Mouse (Mus musculus) v-Abl transformed pro-B cells (cell line): ENCODE results near the gene Kdm2b.

Experiments used
- in situ Hi-C, 2 experiments: fragments of 400-800 bp; cut with MboI; formaldehyde crosslinking; loops; one replicate each; pipeline ENCODE4 v1.15.1; 2025; ENCODE audit not compliant: unreplicated experiment in 2 of 2

The Kdm2b gene

DNA sequence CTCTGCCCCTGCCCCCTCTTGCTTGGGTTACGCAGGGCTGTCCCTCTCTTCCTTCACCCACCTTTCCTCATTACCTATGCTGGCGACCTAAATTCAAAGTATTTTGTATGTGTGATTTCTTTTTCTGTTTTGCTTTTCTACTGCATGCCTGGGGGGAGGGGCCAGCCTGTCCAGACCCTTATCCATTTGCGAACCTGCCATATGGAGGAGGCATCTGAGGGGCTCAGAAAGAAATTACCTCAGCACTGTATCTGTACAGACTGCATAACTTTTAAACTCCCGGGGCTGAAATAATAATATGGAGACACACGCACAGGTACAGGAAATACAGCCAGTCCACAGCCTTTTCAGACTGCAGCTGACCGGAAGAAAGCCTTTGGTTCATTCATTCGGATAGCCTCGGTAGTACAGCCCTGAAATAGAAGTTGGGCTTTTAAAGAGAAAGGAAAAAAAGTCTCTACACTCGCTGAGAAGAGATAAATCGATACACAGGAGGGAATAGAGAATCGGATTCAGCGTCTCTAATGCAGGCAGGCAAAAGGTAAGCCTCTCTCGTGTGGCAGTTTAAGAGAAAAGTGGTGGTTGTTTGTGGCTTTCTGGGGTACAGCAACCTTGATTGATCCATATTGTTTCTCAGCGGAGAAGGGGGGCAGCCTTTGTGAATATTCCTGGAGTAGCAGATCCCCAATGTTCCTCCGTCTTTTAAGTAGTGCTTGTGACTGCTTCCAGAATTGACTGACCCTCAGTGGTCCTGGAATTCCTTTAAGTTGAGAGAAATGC lies at the start of gene Kdm2b:
TSS of gene Kdm2b (minus strand) at position 273 of the 780 bp plus-strand sequence.
- in situ Hi-C loops: no loop called here

DNA sequence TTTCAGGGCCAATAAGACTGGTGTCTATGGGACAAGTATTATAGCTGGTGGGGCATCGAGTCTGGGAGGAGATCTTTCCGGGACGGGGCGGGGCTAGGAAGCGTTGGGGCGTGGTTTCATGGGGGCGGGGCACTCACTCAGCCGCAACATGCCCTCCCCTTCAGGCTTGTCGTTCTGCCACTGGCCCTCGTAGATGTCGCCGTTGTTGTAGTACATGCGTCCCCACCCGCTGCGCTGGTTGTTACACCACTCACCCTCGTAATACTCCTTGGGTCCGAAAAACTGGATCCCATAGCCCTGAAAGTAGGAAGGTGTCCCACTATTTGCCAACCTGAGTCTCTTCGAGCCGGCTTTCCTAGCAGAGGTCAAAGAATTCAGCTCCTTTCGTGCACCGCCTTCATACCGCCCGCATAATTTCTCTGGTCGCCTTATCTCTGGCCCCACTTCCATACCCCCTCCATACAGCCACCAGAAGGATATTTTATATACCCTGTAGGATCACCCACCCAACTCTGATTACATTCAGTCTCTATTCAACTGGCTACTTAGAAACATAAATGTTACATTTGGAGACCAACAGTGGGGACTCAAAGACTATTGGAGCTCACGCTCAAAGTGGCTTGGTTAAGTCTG lies 49.6 kb upstream of the Kdm2b start:
- in situ Hi-C loops: loop anchor here in 1 of 2 experiments (25.0 kb wide), 1 partner anchor 927 kb away; the partner anchor contains the start of gene Myl2

DNA sequence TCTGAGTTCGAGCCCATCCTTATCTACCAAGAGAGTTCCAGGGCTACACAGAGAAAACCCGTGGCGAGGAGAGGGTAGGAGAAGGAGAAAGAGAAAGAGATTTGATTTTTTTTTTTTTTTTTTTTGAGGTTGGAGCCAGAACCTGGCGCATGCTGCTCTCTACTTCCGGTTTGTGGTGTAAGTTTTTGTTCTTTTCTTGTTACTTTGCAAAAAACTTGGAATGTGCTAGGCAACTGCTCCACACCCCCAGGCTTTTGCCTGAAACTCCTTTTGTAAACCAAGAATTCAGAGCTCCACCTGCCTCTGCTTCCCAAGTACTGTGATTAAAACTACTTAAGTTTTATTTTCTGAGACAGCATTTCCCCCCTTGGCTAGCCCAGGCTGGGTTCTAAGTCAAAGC lies 48.5 kb upstream of the Kdm2b start:
- in situ Hi-C loops: loop anchor here in 1 of 2 experiments (25.0 kb wide), 1 partner anchor 926 kb away; the partner anchor contains the start of gene Myl2

GRCm38 (mm10) chr5:123035564-123035963 lies 45.9 kb upstream of the Kdm2b start:
- in situ Hi-C loops: loop anchor here in 1 of 2 experiments (25.0 kb wide), 1 partner anchor 923 kb away; the partner anchor contains the start of gene Myl2

DNA sequence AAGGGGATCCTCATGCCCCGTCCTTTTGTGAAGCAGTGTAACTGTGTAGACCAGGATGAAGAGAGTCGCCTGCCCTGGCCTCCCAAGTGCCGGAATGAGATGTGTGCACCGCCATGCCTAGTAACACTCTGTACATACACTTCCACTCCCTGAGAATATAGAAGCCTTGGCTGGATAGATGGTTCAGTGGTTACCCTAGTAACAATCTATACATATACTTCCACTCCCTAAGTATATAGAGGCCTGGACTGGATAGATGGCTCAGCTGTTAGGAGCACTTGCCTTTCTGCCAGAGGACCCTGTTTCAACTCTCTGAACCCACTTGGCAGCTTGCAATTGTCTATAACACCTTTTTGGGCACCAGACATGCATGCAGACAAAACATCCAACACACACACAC lies 45.5 kb upstream of the Kdm2b start:
- in situ Hi-C loops: loop anchor here in 1 of 2 experiments (25.0 kb wide), 1 partner anchor 923 kb away; the partner anchor contains the start of gene Myl2

GRCm38 (mm10) chr5:123033646-123034160 lies 44.1 kb upstream of the Kdm2b start:
- in situ Hi-C loops: loop anchor here in 1 of 2 experiments (25.0 kb wide), 1 partner anchor 921 kb away; the partner anchor contains the start of gene Myl2

- in situ Hi-C loops: loop anchor here in 1 of 2 experiments (25.0 kb wide), 1 partner anchor 919 kb away; the partner anchor contains the start of gene Myl2
Measured at GRCm38 (mm10) chr5:123031312-123031711, 41.7 kb upstream of the Kdm2b start.

DNA sequence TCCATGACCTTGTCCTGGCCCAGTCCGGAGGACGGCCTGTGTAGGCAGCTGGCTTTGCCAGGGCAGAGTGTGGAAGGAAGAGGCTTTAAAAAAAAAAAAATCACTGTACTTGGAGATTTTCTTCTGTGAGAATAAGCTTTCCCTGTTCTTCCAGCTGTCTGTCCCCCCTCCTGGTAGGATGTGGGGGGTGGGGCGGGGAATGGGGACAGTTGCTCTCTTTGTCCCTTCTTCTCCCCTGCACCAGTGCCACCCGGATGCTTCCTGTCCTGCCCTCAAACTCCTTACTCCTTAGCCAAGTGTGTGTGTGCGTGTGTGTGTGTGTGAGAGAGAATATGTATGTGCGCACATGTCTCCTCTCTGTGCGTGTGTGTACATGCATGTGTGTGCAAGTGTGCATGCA lies 40.1 kb upstream of the Kdm2b start:
- in situ Hi-C loops: loop anchor here in 1 of 2 experiments (25.0 kb wide), 1 partner anchor 917 kb away; the partner anchor contains the start of gene Myl2

DNA sequence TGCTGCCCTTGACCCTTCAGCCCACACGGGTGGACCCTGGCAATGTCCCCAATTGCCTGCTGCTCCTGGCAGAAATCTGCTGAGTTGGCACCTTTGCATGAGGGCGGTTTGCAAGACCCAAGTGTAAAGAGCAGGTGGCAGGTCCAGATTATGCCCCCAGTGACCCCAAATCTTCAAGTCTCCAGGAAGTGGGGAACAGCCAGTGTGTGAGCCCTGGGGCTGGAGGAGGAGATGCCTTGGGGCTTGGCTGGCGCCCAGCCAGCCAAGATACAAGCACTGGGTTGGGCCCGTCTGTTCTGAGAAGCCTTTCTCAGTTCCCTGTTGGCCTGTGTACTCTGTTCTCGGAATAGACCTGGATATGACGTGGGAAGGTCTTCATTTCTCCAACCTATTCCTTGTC lies 37.8 kb upstream of the Kdm2b start:
- in situ Hi-C loops: loop anchor here in 1 of 2 experiments (25.0 kb wide), 1 partner anchor 915 kb away; the partner anchor contains the start of gene Myl2

GRCm38 (mm10) chr5:123026414-123026813 lies 36.8 kb upstream of the Kdm2b start:
- in situ Hi-C loops: loop anchor here in 1 of 2 experiments (25.0 kb wide), 1 partner anchor 914 kb away; the partner anchor contains the start of gene Myl2

DNA sequence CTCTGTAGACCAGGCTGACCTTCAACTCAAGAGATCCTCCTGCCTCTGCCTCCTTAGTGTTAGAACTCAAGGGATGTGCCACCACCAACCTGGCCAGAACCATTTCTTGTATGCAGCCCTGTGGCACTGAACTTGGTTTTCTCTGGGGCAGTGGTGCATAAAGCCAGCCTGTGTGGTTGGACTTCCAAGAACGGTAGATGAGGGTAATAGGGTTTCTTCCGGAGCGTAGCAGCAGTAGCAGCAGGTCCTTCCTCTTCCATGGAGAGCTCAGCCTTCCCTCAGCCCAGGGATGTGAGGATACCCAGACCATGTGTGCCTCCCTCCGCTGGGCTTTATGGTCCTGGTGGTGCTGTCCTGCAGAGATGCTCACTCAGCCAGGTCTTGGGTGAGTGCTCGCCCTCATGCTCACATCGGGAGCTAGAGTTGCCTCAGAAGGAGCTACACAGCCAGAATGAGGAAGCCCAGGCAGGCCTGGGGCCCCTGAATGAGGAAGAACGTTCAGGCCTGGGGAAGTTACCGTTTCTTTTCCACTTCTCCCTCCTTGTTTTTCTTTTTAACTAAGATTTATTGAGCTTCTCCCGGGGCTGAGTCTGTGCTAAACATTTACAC lies 35.4 kb upstream of the Kdm2b start:
- in situ Hi-C loops: loop anchor here in 1 of 2 experiments (25.0 kb wide), 1 partner anchor 913 kb away; the partner anchor contains the start of gene Myl2

GRCm38 (mm10) chr5:123024312-123024711 lies 34.7 kb upstream of the Kdm2b start:
- in situ Hi-C loops: no loop called here

DNA sequence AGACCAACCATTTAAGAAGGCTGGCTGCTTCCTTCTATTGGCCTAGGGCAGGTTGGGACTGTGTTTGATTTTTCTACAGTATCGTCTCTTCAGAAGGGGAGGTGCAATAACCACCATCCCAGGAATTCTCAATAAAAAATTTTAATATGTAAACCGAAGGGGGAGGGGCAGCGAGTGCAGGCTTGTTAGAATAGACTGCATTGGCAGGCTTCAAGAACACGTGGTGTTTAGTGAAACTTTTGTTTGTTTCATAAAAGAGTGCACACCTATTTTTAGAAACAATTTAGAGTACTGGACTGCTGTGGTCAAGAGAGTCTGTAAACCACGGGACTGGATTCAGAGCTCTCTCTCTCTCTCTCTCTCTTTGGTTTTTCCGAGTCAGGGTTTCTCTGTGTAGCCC lies 33.4 kb upstream of the Kdm2b start:
- in situ Hi-C loops: no loop called here

GRCm38 (mm10) chr5:123021438-123021837 lies 31.8 kb upstream of the Kdm2b start:
- in situ Hi-C loops: no loop called here

DNA sequence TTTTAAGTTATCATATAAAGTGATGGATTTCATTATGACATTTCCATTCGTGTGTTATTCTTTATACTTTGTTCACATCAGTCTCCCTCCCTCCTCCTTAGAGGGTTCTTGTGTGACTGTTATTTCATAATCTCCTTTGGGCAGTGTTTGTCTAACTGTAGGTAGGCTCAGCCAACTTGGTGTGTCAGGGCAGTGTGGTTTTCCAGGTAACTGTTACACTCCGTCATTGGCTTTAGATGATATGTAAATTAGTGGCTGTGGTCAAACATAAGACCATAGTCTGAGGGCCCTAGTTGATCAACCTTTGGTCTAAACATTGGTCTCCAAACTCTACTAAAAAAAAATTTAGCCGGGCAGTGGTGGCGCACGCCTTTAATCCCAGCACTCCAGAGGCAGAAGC lies 30.8 kb upstream of the Kdm2b start:
- in situ Hi-C loops: no loop called here

GRCm38 (mm10) chr5:123019336-123020016 lies 29.9 kb upstream of the Kdm2b start:
- in situ Hi-C loops: no loop called here

DNA sequence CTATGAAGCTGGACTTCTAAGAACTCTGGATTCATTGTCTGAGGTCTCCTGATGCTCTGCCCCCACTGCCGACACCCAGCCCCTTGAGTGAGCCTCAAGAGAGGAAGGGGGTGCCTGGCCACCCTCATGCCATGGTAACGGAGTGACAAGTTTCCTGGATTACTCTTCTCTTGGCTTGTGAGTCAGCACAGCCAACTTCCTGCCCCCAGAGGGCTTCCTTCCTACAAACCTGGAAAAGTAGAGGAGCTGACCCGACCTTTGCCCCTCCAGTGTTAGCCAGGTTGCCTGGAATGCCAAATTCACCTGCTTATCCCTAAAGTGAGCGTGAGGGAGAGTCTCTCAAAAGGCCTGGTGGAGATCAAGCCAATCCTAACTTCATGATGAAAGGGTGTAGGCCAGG lies 27.9 kb upstream of the Kdm2b start:
- in situ Hi-C loops: no loop called here

DNA sequence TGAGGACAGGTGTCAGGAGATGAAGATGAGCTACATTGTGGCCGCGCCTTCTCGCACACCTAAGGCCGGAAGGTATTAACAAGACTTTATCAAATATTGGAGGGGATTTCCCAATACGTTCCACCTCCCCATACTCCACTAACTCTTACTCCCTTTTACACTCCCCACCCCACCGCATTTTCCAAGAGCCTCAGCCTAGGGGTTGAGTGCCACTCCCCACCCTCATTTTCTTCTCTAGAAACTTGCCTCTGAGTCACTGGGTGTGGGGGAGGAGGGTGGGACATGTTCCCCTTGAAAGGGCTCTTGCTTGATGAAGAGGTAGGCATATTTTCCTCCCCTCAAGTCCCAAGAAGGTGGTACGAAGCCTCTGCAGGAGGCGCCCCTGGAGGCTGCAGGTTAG lies 26.3 kb upstream of the Kdm2b start:
- in situ Hi-C loops: no loop called here

- in situ Hi-C loops: loop anchor here (5.0 kb wide), 2 partner anchors 48 to 88 kb away; no protein-coding TSS in a partner anchor
Measured at GRCm38 (mm10) chr5:123014753-123015701, 25.4 kb upstream of the Kdm2b start, which contains the start of gene Orai1. Orai1 (plus strand) TSS chr5:123015074.
